Mouse (Mus musculus) MEL (cell line): ENCODE results near the gene Entpd7. TPM values are rescaled to one million over a fixed set of nuclear protein-coding genes. Genes with fewer than 3 reads are reported as not detected.

Experiments
- DNase-seq: peaks from one replicate; pipeline ENCODE4 v3.0.0; 2011; ENCODE audit warnings: low read depth, low spot score
- H3K27ac ChIP-seq: 2 replicates; pipeline ENCODE4 v1.5.1; 2012; ENCODE audit warnings: low read depth, mild to moderate bottlenecking, control low read depth, low read length, moderate library complexity; ENCODE audit not compliant: control insufficient read depth
- H3K27me3 ChIP-seq, 2 experiments: fragments of 150-350 bp in 1 of 2; sonication (generic) in 1 of 2; 2 replicates each; pipeline ENCODE4 v1.6.1; 2012; ENCODE audit warnings: low read length in 2 of 2, mild to moderate bottlenecking in 2 of 2, improper control_type of control experiment in 1 of 2, moderate library complexity in 1 of 2; ENCODE audit not compliant: insufficient read depth in 2 of 2, control insufficient read depth in 1 of 2
- H3K36me3 ChIP-seq, 2 experiments: 2 replicates each; pipeline ENCODE4 v1.6.1; 2012 to 2014; ENCODE audit warnings: low read length in 2 of 2, improper control_type of control experiment in 1 of 2, inconsistent platforms in 1 of 2, mild to moderate bottlenecking in 1 of 2; ENCODE audit not compliant: insufficient read depth in 2 of 2, control insufficient read depth in 1 of 2
- H3K4me1 ChIP-seq, 2 experiments: fragments of 150-350 bp in 1 of 2; sonication (generic) in 1 of 2; 2 replicates each; pipeline ENCODE4 v1.6.1; 2012; ENCODE audit warnings: low read length in 2 of 2, improper control_type of control experiment in 1 of 2, mild to moderate bottlenecking in 1 of 2; ENCODE audit not compliant: insufficient read depth in 2 of 2, control insufficient read depth in 1 of 2
- H3K4me3 ChIP-seq, 2 experiments: fragments of 150-350 bp in 1 of 2; sonication (generic) in 1 of 2; 2 replicates each; pipeline ENCODE4 v1.5.1; 2012; ENCODE audit warnings: low read depth in 2 of 2, low read length in 2 of 2, mild to moderate bottlenecking in 2 of 2, moderate library complexity in 2 of 2, control low read depth in 1 of 2, improper control_type of control experiment in 1 of 2; ENCODE audit not compliant: control insufficient read depth in 1 of 2, insufficient read depth in 1 of 2
- H3K79me2 ChIP-seq: 2 replicates; pipeline ENCODE4 v1.6.1; 2012; ENCODE audit warnings: mild to moderate bottlenecking, low read length, moderate library complexity; ENCODE audit not compliant: control insufficient read depth, poor library complexity, insufficient read depth
- H3K9ac ChIP-seq: 2 replicates; pipeline ENCODE4 v1.6.1; 2012; ENCODE audit warnings: low read depth, mild to moderate bottlenecking, control low read depth, low read length, moderate library complexity; ENCODE audit not compliant: control insufficient read depth, poor library complexity, severe bottlenecking
- H3K9me3 ChIP-seq: fragments of 150-350 bp; sonication (generic); replicated peaks from 2 replicates; pipeline ENCODE4 v1.6.1; 2012; ENCODE audit warnings: mild to moderate bottlenecking, low read length, improper control_type of control experiment, moderate library complexity; ENCODE audit not compliant: insufficient read depth
- CTCF ChIP-seq, 3 experiments: IDR thresholded peaks in 2 of 3; conservative IDR thresholded peaks in 1 of 3; 2 replicates each; pipeline ENCODE4 v1.5.1; 2011 to 2012; ENCODE audit warnings: low read length in 3 of 3, low read depth in 2 of 3, mild to moderate bottlenecking in 2 of 3, improper control_type of control experiment in 1 of 3, inconsistent platforms in 1 of 3, mixed read lengths in 1 of 3, moderate library complexity in 1 of 3; ENCODE audit not compliant: control insufficient read depth in 1 of 3, insufficient read depth in 1 of 3, poor library complexity in 1 of 3, severe bottlenecking in 1 of 3
- ELF1 ChIP-seq: IDR thresholded peaks from 2 replicates; pipeline ENCODE4 v1.6.1; 2014; ENCODE audit warnings: low read depth, mild to moderate bottlenecking, inconsistent platforms, low read length, improper control_type of control experiment, moderate library complexity
- HCFC1 ChIP-seq: IDR thresholded peaks from 2 replicates; pipeline ENCODE4 v1.6.1; 2012; ENCODE audit warnings: low read depth, mild to moderate bottlenecking, inconsistent platforms, low read length, improper control_type of control experiment, moderate library complexity
- JUND ChIP-seq: IDR thresholded peaks from 2 replicates; pipeline ENCODE4 v1.6.1; 2011; ENCODE audit warnings: low read depth, mild to moderate bottlenecking, improper control_type of control experiment, low read length
- MAX ChIP-seq: IDR thresholded peaks from 2 replicates; pipeline ENCODE4 v1.6.1; 2011; ENCODE audit warnings: low read length, improper control_type of control experiment
- MAZ ChIP-seq: IDR thresholded peaks from 2 replicates; pipeline ENCODE4 v1.6.1; 2012; ENCODE audit warnings: low read depth, mild to moderate bottlenecking, inconsistent platforms, low read length, improper control_type of control experiment
- MYC ChIP-seq: IDR thresholded peaks from 2 replicates; pipeline ENCODE4 v1.6.1; 2011; ENCODE audit warnings: low read depth, mild to moderate bottlenecking, low read length, improper control_type of control experiment, moderate library complexity
- NELFE ChIP-seq: IDR thresholded peaks from 2 replicates; pipeline ENCODE4 v1.6.1; 2011; ENCODE audit warnings: low read depth, low read length, improper control_type of control experiment
- NRF1 ChIP-seq: IDR thresholded peaks from 2 replicates; pipeline ENCODE4 v1.6.1; 2014; ENCODE audit warnings: low read depth, mild to moderate bottlenecking, inconsistent platforms, low read length, improper control_type of control experiment, moderate library complexity; ENCODE audit not compliant: poor library complexity, insufficient read depth, severe bottlenecking
- POLR2AphosphoS2 ChIP-seq: IDR thresholded peaks from 2 replicates; pipeline ENCODE4 v1.6.1; 2011; ENCODE audit warnings: low read length, improper control_type of control experiment
- RCOR1 ChIP-seq: IDR thresholded peaks from 2 replicates; pipeline ENCODE4 v1.6.1; 2012; ENCODE audit warnings: low read depth, mild to moderate bottlenecking, inconsistent platforms, low read length, improper control_type of control experiment
- SMC3 ChIP-seq: IDR thresholded peaks from 2 replicates; pipeline ENCODE4 v1.6.1; 2011; ENCODE audit warnings: low read depth, low read length, improper control_type of control experiment
- UBTF ChIP-seq: IDR thresholded peaks from 2 replicates; pipeline ENCODE4 v1.6.1; 2012; ENCODE audit warnings: low read depth, mild to moderate bottlenecking, inconsistent platforms, low read length, improper control_type of control experiment, moderate library complexity, borderline replicate concordance; ENCODE audit not compliant: insufficient read depth
- ZKSCAN1 ChIP-seq: IDR thresholded peaks from 2 replicates; pipeline ENCODE4 v1.6.1; 2012; ENCODE audit warnings: low read depth, mild to moderate bottlenecking, inconsistent platforms, low read length, improper control_type of control experiment, moderate library complexity
- ZNF384 ChIP-seq: IDR thresholded peaks from 2 replicates; pipeline ENCODE4 v1.6.1; 2012; ENCODE audit warnings: low read depth, mild to moderate bottlenecking, inconsistent platforms, low read length, improper control_type of control experiment
- polyA plus RNA-seq, 2 experiments: library from polyadenylated mRNA; stranded (reverse) in 1 of 2; unstranded in 1 of 2; fragments of >175 nt in 1 of 2; fragments of >200 nt in 1 of 2; gene quantifications; 2 replicates each; pipeline versions ENCODE4 v1.2.1 to v1.2.4; 2012; ENCODE audit warnings: low replicate concordance in 2 of 2, low read depth in 1 of 2; ENCODE audit not compliant: insufficient read length in 2 of 2, insufficient read depth in 1 of 2, missing spikeins in 1 of 2
- total RNA-seq: library from RNA; depleted of rRNA; stranded (reverse); fragments of 300-350 nt; gene quantifications from 2 replicates; pipeline ENCODE4 v1.2.3, GENCODE M21; 2012

Entpd7 gene
- total and polyA plus RNA-seq, 3 experiments: 4.2 to 7.7 TPM; not detected in 1

DNA sequence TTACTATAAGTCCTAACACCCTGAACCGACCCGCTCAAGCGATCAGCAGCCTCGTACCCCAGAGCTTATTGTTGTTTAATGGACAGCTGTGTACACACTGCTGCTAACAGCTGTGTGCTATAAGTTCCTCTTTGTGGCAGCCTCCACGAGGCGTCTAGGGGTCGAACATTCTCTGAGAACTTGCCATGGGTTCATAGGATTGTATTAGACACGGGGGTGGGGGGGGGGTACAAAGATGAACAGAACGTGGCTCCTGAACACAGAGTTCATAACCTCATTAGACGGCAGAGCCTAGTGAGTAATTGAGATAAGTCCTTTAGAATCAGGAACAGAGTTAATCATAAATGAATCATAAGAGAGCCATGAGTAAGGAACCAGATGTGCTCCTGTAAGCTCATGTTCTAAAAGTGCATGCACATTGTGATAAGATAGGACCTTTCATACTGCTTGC is 6.1 kb downstream of the Entpd7 start (continued):
- TF ChIP-seq UBTF: no peak
- TF ChIP-seq, all 39 proteins: peak for 15

DNA sequence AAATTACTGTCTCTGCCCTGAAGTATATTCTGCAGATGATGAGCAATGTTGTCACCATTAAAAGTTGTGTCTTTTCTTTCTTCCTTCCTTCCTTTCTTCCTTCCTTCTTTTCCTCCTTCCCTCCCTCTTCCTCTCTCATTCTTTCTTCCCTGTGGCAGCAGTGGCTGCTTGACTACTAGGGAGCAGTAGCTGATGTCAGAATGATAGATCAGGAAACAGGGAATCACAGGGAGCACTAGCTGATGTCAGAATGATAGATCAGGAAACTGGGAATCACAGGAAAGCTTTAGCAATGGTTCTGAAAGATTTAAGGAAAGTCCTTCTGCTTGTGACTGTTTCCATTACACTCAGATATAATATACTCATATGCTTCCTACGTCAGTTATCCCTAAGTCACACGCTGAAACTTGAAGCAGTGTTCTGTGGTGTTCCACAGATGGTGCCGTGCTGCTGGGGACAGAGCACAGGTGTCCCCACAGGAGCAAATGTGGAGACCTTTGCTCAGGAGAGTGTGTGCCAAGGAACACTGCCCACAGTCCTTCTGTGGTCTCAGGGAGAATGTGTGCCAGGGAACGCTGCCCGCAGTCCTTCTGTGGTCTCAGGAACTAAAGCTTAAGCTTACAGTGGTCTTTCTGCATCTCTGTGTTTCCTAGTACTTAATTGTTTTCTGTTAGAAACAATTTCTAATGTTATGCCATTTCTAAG is 8.3 kb downstream of the Entpd7 start:
- Histone ChIP-seq H3K4me3 (no peak overlapping the region), H3K9ac (no peak overlapping the region), H3K36me3 (peaks cover 0 to 9% of the 10 kb centered on the region in 2 experiments; a peak in 2 of 4 replicates), H3K9me3 (no peaks in the 10 kb centered on the region), H3K27me3 (no peaks in the 10 kb centered on the region), H3K4me1 (peaks cover 5 to 16% of the 10 kb centered on the region in 2 experiments), H3K79me2 (no peaks in the 10 kb centered on the region)
- no peak for DNase-seq
- no peak for TF ChIP-seq MAX
- no peak for TF ChIP-seq NELFE
- no peak for TF ChIP-seq CTCF (IDR thresholded peaks at IDR 0.05 in 2 of 3, conservative IDR thresholded peaks at IDR 0.05 in 1 of 3; ENCODE audit: control insufficient read depth in 1 of 3, insufficient read depth in 1 of 3, low read depth in 2 of 3, low read length in 3 of 3, poor library complexity in 1 of 3, severe bottlenecking in 1 of 3)
- no peak for TF ChIP-seq SMC3
- no peak for TF ChIP-seq HCFC1
- TF ChIP-seq MYC: no peak
- TF ChIP-seq MAZ: no peak
- TF ChIP-seq ZNF384: no peak
- TF ChIP-seq, all 39 proteins: peak for 0
- H3K27ac ChIP-seq: no peak overlapping the region

GRCm38 (mm10) chr19:43699021-43699762 is 9.7 kb downstream of the Entpd7 start:
- TF ChIP-seq MAX (no peak), NRF1 (no peak), NELFE (no peak), ELF1 (no peak), RCOR1 (no peak), MAZ (no peak), JUND (no peak), CTCF (IDR thresholded peaks at IDR 0.05 in 2 of 3, conservative IDR thresholded peaks at IDR 0.05 in 1 of 3; ENCODE audit: control insufficient read depth in 1 of 3, insufficient read depth in 1 of 3, low read depth in 2 of 3, low read length in 3 of 3, poor library complexity in 1 of 3, severe bottlenecking in 1 of 3) (no peak), ZKSCAN1 (no peak), UBTF (no peak), POLR2AphosphoS2 (no peak), ZNF384 (no peak)
- TF ChIP-seq, all 39 proteins: peak for 0
- peaks cover 5 to 16% of the 10 kb centered on the region in 2 experiments for H3K4me1 ChIP-seq
- no peak overlapping the region for H3K27ac ChIP-seq
- no peaks in the 10 kb centered on the region for H3K9me3 ChIP-seq
- no peak overlapping the region for H3K4me3 ChIP-seq
- H3K27me3 ChIP-seq: no peaks in the 10 kb centered on the region
- peaks cover 0 to 9% of the 10 kb centered on the region in 2 experiments; a peak in 2 of 4 replicates for H3K36me3 ChIP-seq
- no peak for DNase-seq
- H3K9ac ChIP-seq: no peak overlapping the region
- no peaks in the 10 kb centered on the region for H3K79me2 ChIP-seq
